Mouse (Mus musculus) telencephalon, adult 2 months (tissue): Measurements from ENCODE around the gene Cdt1.
A peak's percentile ranks its signal among the peaks of the same experiment; 100 is the strongest.

Experiments
- DNase-seq: peaks from one replicate; pipeline ENCODE4 v3.0.0-alpha.2; 2011; ENCODE audit warnings: low read depth, low spot score

Gene Cdt1

GRCm38 (mm10) chr8:122567361-122568108 is at the start of gene Cdt1:
Gene Cdt1 (plus strand): TSS chr8:122568015.
- DNase-seq: peak; percentile 92

DNA sequence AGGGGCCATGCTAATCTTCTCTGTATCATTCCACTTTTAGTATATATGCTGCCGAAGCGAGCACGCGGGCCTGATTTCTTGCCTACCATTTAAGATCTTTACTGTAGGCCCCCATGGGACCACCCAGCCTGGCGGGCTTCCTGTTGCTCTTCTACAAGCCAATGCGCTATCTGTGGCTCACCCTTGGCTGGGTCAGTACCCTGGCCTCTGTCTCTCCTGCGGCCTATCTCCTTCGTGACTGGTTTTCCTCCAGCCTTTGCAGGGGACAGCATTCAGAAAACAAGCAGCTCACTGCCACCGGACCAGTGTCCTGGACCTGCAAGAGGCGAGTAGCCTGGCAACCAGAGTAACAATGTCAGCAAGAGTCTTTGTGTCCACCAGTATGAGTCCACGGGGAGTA is 47.2 kb upstream of the Cdt1 start:
- no peak for DNase-seq

- no peak for DNase-seq
These were observed 44.8 kb upstream of the Cdt1 start for GRCm38 (mm10) chr8:122522796-122523651.

DNA sequence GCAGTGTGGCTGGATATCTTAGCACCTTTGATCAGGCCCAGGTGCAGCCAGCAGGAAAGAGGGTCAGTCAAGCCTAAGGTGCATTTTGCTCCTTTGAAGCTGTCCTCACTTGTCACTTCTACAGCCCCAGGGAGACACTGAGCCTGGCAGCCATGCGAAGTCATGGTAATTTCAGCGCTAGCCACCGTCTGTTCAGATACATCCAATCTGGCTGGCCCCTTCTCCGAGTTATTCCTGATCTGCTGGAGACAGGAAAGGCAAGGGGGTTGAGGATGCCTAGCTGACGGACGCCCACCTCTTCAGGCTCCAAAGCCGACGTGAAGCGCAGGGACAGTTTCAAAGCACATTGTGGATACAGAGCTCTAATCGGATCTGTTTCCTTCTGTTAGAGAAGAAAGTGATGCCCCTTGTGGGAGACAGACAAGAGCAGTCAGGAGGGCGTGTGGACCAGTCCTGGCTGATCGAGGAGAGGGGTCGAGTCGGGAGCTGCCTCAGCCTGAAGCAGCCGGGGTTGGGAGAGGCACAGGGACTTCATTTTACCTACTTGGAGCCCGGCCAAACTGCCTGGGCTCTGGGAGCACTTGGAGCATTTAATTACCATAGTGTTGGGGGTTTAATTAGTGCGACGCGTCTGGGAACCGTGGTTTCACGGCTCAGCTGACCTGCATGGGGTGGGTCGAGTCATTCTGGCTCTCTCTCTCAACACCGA is 44.0 kb upstream of the Cdt1 start:
- DNase-seq: peak; percentile 21

- no peak for DNase-seq
These were observed 43.3 kb upstream of the Cdt1 start for GRCm38 (mm10) chr8:122524506-122524905.

DNA sequence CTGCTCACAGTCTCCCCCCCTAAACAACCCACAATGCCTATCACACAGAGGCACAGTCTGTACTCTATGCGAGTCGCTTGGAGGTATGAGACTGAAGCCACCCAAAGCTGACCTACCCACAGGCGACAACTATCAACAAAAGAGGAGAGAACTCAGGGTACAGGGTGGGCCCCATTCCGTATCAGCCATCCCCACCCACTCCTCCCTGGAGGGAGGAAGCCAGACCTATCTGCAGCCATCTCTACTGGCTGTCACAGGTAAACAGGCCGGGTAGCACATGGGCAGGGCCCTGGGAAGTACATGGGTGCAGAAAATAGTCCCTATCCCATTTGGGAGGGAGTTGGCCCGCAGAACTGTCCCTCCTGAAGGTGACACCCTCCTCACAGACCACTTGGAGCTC is 42.8 kb upstream of the Cdt1 start:
- no peak for DNase-seq

- DNase-seq: no peak
These were observed 41.7 kb upstream of the Cdt1 start for GRCm38 (mm10) chr8:122526084-122526483.

DNA sequence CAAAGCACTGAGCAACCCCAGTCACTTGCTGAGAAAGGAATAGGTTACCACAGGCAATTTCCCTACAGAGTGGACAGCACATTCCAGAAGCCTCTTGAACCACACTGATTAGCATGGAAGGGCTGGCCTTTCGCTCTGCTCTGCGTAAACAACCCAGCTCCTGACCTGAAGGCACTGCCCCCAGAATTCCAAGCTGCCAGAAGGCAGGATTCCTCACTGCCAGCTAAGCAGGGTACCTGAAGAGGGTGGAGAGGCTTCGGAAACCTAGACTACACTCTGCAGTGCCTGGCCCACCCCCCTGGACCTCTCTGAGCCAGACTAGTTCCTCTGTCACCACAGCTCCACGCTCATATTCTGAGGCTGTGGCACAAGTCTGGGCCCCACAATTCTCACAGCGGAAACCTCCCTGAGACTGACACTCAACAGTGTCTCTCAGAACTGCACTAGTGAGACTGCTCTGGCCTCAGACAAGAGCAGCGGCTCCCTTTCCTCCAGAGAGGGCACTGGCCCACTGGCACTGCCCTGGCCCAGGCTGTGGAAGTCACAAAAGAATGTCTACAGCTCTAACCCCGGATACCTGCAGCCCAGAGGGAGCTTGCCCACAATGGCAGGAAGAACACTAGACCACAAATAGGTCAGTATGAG is 41.2 kb upstream of the Cdt1 start:
- DNase-seq: no peak

DNA sequence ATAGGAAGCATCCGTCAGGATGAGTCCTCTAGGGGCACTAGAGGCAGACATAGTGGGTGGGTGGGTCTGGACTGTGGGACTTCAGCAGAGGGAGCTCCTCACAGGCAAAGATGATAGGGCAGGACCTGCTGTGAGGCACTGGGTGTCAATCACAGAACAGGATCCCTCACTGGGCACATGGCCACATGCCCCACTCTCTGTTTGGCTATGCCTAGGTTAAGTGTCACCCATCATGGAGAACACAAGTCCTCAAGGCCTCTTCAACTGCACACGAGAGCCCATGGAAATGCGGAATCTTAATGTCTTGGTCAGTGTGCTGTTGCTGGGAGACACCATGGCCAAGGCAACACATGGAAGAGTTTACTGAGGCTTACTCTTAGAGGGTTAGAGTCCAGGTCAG is 39.9 kb upstream of the Cdt1 start:
- no peak for DNase-seq

- no peak for DNase-seq
These were observed 38.7 kb upstream of the Cdt1 start for GRCm38 (mm10) chr8:122529159-122529558.

- DNase-seq: no peak
These were observed 36.5 kb upstream of the Cdt1 start for GRCm38 (mm10) chr8:122531312-122531711.

DNA sequence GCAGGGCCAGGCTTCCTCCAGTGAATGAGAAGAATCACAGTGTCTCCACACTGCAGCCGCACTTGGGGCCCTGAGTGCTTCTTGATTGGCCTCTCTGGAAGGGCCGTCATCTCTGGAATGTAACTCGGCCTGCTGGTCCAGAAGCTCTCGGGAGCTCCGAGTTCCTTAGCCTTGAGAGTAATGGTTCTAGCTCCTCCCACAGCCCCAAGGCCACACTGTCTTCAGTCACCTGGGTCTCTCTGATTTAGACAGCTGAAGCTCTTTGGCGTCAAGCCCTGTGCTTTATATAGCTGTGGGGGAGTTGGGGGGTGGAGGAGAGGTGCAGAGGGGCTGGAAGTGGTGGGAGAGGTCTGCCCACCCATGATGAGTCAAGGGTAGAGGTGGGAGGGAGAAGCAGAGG is 30.8 kb upstream of the Cdt1 start:
- DNase-seq: no peak

GRCm38 (mm10) chr8:122537812-122538211 is 30.0 kb upstream of the Cdt1 start:
- DNase-seq: no peak

GRCm38 (mm10) chr8:122538310-122539076 is 29.3 kb upstream of the Cdt1 start:
- DNase-seq: no peak

DNA sequence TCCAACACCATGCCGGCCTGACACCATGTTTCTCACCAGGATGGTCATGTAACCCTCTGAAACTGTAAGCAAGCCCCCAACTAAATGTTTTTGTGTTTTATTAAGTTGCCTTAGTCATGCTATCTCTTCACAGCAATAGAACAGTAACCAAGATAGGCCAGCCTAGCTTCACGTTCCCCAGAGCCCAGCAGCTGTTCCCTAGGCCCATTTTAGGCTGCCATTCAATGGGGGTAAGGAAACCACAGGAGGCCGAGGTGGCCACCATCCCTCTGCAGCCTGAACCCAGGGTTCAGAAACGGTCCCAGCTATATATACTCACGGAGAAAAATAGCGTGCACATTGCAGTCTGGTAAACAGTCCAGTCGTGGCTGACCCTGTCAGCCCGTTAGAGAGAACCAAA is 23.7 kb upstream of the Cdt1 start:
- no peak for DNase-seq

DNA sequence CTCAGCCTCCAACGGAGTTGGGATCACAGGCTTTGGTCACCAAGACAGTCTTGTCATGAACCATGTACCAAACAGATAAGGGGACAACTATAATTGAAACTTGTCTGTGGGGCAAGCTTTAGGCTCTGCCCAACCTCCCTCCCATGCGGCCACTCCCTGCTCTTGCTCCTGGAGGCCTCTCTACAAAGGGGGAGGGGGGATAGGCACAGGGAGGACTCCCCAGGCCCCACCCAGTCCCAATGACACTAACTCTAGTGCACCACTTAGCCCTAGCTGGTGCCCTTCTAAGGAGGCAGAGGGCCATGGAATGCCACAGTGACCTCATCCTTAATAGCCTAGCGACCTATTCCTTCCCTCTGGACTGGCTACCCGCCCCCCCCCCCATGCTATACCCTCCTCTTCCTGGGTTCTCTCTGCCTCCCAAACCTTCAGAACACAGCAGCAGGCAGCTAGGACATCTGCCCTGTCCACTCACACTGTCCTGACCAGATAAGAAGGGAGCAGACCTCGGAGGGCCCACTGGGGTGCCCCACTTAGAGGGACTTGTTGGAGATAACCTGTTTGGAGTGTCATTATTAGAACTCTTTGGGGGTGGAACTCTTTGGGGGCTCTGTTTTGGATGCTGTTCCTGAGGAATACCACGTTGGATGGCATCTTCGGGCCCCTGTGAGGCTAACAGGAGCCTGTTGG is 21.6 kb upstream of the Cdt1 start:
- no peak for DNase-seq

DNA sequence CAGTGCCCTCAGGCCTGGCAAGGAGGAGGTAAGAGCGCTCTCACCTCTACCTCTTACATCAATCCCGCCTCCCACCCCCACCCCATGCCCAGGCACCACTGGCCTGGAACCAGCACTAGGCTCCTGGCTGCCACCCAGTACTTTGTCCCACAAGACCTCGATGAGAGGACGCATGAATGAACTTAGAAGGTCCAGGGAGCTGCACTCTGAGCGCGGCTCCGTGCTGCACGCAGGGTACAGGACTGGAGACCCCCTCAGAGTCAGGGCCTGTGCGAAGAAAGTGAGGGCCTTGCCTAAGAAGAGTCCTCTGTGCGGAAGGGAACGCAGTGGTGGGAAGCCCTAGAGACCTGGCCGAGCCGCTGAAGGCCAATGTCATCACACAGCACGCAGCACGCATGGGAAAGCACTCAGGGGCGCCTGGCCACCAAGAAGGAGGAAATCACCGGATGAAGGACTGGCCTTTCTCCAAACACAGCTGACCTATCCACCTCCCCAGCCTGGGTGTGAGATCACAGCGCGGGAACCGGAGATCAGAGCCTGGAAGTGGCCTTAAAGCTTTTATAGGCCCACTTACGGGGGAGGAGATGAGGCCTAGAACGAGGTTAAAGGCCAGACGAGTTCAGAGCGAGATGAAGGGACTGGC is 20.9 kb upstream of the Cdt1 start:
- no peak for DNase-seq

- DNase-seq: no peak
These were observed 20.0 kb upstream of the Cdt1 start for GRCm38 (mm10) chr8:122547815-122548214.

DNA sequence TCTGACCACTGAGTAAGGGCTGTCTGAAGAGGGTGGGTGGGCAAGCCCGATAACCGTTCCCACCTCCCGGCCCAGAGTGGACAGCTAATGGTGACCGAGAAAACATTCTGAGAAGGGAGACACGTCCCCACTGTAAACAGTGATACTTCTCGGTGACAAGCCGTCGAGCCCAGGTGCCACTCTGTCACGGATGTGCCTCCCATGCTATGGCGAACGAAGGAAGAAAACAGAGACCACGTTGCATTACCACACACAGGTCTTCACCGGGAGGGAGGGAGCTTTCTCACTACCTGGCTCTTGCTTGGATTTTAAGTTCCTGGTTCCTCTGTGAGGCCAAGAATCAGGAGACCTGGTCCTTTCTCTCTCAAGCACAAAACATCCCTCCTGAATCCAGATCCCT is 19.5 kb upstream of the Cdt1 start:
- no peak for DNase-seq

GRCm38 (mm10) chr8:122548891-122549439 is 18.9 kb upstream of the Cdt1 start:
- no peak for DNase-seq
